Mouse (Mus musculus) ovary, postnatal 14 days (tissue): ENCODE results near the gene Mapk7.

Experiments used
- DNase-seq: peaks from one replicate; pipeline ENCODE4 v3.0.0; 2022; ENCODE audit warnings: low spot score

Mapk7 gene

DNA sequence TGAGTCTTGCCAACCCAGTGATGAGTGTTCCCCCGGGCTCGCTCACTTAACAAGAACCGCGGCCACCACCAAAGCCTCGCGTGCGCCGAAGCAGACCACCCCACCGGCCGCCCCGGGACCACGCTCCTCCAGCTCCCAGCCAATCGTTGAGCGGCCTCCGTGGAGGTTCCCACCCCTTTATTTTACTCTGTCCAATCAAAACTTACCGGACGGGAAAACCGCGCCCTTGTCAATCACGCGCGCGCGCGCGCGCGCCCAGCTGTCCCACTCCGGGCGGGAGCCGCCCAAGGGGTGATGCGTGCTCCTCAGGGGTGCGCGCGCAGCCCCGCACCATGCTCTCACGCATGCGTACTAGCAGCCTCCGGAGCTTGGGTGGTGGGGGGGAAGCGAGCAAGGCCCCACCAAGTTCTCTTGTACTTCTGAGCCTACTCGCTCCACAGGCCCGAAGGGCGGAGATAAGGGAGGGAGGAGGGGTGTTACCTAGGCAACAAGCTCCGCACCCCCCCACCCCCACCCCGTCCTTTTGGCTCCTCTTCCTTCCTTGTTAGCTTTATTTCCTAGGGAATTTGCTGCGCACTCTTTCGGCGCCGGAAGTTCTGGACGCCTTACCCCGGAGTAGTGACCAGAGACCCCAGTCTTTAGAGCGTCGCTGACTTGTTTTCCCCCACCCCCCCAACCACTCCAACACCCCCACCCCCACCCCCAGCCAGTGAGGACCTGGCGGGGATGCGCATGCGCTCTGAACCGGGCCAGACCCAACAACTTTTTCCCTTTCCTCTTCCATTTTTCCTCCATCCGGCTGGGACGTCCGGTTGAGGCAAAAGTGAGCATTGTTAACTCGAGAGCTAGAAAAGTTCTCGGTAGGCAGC, at the start of gene Mapk7:
Gene Mapk7, minus strand, starts transcription at position 278 of the 869 bp plus-strand sequence.
- peak; percentile 92 for DNase-seq

DNA sequence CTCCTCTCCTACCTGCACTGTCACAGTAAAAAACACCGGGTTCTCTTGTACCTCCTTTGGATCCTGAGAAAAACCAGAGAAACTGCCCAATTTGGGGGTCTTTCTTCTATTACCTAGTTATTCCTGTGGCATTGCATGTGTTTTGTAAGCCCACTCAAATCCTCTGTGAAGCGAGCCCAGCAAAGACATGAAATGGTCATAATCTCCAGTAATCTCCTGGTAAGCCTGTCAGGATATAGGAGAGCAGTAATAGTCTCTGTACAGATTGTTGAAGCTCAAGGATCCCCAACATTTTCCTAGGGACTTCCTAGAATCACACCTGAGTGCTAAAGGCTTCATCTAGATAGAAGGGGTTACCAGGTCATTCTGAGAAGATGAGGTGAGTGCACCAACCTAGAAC, 46.9 kb upstream of the Mapk7 start:
- DNase-seq: no peak

DNA sequence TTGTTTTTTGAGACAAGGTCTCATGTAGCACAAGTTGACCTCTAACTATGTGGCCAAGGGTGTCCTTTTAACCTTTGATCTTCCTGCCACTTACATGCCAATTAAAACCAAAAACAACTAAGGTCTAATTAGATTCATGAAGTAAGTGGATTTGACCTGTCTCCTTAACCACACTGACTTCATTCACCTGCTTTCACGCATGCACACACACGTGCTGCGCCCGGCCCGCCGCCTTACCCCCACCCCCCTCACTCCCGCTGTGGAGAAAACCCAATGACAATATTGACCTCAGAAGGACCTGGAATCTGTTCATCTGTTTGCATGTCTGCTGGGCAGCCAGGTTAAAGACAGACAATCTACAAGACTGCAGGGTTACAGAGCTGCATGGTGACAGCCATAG, 46.4 kb upstream of the Mapk7 start:
- DNase-seq: no peak

DNA sequence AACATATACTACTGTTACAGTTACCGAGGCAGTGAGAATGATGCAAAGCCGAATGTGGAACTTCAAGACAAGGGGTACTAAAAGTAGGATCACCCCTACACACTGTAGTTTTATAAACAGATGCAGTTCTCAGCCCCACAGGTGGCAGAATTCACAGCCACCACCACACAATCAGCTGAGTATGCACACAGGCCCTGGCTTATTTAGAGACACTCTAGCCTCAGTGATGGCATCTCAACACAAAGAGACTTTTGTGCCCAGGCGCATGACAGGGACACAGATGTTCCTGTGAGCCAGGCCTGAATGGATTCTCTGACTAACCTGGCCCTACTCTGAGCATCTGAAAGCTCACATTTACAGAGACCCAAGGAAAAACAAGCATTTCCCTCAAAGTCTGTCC, 43.2 kb upstream of the Mapk7 start:
- no peak for DNase-seq

DNA sequence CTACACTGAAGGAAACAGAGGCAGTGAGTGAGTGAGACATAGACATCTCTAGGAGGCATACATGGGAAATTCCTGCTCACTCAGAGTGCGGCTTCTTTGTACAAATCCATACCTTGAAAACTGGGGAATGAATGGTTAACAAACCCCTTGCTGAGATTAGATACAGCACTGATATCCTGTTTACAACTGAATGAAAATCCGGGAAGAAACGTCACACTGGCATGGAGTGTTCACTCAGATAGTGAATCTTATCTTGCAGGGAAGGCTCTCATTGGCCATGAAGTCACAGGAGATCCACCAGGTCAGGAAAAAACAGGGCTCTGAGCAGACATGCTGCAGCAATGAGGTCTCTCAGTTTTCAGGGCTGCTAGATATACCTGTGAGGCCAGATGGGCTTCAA, 42.7 kb upstream of the Mapk7 start:
- DNase-seq: no peak

DNA sequence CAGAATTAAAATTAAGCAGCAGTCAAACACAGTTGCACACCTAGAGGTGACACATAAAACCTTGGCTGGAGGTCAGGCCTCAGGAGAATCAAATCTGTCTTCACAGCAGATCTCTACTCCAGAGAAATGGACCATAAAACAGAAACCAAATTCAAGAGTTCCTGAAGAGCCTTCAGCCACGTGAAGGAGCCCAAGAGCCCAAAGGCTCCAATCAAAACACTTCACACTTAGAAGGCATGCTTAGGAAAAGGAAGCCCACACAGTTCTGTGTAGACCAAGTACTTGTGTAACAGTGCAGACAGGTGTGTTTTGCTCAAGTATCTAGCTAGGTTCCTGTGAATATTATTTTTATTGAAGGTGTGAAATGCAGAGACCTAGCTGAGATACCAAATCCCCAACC, 41.3 kb upstream of the Mapk7 start:
- DNase-seq: no peak

DNA sequence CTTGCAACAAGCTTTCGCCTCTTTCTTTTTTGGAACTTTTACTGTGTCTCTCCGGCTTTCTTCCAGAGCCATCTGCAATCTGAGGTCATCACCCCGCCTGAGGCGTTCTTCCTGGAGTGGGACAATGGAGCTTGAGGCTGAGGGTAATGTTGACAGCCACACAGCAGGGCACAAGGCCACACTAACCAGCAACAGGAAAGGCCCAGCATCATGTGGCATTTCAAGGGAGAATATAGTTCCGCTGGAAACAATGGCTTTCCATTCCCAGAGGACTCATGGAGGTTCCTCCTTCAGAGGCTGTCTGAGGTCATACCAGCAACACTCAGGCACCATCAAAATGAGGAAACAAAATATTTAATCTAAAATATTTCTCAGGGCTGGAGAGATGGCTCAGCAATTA, 39.4 kb upstream of the Mapk7 start:
- DNase-seq: no peak

DNA sequence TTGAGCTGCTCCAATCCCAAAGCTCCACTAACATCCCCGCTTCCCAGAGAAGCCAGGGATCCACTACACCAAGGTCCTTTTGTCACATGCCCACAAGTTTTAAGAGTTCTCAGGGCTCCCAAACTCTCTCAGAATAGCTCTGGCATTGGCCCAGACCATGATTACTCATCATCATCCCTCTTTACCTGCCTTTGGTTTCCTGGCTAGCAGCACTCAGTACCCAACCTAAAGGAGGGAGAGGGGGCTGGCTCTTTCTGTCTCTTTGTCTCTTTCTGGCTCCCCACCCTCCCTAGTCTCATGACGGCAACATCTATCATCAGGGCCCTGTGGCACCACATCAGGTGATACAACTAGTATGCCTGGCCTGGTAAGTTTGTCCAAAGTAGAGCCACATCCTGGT, 38.6 kb upstream of the Mapk7 start:
- DNase-seq: no peak

DNA sequence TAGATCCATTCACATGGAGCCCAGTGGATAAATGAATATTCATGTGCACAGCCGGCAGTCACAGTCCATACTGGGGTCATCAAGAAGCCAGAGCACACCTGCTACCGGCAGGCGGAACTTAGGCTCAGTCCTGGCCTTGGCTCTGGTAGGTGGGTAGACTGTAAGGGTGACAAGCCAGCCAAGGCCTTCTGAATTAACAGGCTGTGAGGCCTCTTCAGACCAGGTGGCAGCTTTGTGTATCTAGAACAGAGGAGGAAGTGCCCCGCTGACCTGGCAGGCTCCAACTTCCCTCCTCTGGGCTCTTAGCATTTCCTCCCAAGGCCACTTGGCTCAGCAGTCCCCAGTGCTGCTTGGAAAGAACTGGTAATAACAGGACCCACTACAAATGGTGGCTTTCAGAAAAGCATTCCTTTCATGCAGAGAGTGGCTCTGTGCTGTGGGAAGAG, 35.1 kb upstream of the Mapk7 start:
- no peak for DNase-seq

DNA sequence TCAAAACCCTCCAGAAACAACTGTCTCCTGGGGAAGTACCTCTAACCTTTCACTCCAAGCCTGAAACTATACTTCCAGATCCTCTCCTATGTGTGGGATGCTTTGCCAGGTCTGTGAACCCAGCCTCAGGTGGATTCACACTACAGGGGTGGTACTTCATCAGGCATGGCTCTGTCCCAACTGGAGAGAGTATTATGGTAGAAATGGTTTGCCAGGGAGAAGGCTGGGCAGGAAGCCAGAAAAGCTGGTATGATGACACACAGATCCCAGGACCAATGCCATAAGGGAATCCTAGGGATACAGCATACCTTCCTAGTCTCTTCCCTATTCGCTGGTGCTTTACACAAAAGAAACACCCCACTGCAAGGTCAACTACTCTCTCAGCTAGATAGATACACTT, 32.7 kb upstream of the Mapk7 start:
- no peak for DNase-seq

DNA sequence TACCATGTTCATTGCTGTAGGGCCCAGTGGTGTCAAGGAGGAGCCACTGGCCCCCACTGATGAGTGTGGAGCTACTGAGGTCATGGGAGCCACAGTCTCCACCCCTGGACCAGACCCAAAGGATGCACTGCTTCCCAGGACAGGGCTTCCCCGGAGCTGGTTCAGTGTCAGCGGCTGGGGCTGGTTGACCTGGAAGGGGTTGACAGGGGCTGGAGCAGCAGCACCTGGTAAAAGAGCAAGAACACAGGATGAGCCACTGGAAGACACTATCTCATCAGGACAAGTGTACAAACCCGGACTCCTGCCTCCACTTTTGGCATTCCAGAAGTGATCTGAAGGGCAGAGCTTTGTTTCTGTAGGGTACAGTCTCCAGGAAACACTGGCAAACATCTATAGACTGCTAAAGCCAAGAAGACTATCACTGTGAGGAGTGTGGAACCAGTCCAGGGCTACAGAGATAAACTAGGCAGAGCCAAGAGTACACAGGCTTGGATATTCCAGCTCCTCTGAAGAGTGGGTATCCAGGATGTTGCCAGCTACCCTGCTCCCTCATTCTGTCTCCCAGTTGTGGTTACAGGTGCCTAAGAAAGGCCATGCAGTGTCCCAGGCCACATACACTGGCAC, 25.4 kb upstream of the Mapk7 start:
- DNase-seq: no peak

DNA sequence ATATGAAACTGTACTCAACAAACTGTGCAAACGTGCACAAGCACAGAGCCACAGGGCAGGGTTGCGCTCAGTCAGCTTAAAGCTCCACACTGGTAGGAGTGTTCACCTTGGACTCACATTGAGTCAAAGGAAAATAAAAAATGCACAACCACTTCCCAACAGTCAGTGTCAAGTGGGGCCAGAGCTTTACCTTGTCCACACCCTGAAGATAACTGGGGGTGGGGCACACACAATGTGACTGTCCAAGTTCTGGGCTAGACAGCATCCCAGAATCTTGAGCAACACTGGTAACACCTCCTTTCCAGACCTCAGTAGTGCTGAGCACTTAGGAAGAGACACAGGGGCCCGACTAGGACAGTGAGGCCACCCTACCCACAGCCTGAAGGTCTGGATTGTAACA, 24.7 kb upstream of the Mapk7 start:
- no peak for DNase-seq

DNA sequence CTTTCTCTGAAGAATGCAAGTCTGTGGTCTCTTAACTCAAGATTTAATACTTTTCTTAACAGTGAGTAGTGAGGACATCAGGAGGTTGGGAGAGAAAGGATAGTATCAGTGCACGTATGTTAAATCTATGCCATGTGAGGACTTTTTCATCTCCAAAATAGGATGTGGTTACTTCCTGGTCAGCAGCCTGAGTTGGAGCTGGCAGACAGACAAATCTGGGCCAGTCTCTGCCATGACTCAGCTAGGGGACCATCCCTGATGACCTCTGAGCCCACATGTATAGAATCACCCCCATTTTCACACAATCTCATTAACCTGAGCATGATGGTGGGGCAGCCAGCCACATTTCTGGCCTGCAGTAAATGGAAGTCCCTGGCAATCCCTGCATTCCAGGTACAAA, 23.8 kb upstream of the Mapk7 start:
- no peak for DNase-seq

DNA sequence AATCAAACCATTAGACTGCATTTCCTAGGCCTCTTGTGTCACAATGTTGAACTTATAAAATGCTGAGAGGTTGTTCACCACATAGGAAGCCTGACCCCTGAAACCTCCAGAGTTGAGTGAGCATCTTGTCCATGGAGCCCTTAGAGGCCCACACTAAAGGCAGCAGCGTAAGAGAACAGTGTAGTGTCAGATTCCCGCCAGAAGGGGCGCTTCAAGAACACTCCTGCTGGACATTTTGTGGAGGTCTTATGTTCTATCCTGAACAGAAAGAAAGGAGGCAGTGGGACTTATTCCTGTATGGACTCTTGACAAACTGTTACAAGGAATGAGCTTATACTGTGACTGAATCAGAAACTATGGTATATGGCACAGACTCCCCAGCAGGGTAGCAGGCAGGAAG, 20.7 kb upstream of the Mapk7 start:
- peak; percentile 33 for DNase-seq

DNA sequence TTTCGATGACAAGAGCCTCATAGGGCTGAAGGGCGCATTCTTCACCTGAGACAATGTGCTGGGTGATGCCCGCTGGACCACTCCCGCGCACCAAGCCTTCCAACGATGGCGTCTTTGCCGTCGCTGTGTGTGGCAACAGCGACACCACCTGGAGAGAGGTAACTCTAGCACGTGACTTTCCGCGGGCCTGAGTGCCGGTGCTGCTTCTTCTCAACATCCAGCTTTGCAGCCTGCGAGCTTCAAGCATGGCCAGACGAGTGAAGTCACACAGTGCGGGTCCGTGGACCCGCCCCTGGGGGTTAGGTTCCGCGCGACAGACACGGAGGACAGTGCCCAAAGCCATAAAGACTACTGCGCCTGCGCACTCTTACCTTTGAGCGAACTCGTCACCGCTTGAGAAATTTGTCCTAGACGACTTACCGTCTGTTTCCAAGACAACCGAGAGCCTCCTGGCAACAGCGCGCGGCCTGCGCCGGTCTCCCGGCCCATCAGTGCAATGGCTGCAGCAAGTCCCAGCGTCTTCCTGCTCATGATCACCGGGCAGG, 10.6 kb upstream of the Mapk7 start, which contains the start of gene B9d1:
Gene B9d1, plus strand, starts transcription at position 432 of the 545 bp plus-strand sequence.
- DNase-seq: peak; percentile 97

DNA sequence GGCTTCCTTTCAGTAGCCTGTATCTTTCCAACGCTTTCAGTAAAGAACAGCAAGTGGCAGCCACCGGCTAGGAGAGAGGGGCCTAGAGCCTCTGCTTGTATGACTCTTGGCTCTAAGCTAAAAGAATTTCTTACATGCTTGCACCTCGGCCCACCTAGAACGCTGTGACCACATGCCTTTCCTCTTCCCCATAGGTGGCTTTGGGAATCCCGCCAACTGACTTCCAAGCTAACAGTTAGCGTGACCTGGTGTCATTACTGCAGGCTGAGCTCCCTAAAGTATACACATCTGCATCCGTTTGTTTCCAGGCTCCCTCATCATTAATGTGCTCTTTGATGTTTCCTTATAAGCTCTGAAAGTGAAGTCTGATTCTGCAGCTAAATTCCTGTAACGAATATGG, 9.7 kb upstream of the Mapk7 start:
- DNase-seq: no peak

DNA sequence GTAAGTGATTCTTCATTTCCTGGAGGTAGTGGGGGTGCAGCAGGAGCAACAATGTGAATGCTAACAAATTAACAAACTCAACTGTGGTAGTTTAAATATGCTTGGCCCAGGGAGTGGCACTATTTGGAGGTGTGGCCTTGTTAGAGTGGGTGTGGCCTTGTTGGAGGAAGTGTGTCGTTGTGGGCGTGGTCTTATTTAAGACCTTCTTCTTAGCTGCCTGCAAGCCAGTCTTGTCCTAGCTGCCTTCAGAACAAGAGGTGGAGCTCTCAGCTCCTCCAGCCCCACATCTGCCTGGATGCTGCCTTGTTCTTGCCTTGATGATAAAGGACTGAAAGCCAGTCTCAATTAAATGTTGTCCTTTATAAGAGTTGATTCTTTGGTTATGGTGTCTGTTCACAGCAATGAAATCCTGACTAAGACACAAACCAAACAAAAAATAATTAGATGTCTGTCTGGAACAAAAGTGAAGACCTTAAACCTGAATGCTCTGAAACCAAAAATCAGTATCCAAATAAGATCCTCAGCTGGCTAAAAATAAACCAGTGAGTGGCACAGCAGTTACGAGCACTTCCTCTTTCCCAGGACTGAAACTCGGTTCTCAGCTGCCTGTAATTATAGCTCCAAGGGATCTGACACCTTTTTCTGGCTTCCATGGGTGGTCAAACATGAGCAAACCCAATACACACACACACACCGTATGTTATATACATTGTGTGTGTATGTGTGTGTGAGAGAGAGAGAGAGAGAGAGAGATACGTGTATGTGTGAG, 4.7 kb upstream of the Mapk7 start:
- no peak for DNase-seq

DNA sequence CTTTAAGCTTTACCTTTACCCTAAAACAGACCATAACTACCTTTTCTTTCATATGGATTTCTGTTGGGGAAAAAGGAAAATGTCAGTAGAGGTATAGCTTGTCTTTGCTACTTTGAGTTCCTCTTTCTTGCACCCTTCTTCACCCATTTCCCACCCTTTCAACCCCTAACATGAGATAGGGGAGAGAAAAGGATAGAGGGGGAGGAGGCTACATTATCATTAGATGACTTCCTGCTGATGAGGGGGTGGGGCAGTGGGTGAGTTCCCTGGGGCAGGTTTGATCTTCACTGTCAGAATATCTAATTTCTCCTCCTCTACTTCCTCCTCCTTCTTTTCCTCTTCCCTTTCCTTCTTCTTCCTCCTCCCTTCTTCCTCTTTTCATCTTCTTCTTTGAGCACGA, 3.3 kb upstream of the Mapk7 start:
- DNase-seq: no peak

DNA sequence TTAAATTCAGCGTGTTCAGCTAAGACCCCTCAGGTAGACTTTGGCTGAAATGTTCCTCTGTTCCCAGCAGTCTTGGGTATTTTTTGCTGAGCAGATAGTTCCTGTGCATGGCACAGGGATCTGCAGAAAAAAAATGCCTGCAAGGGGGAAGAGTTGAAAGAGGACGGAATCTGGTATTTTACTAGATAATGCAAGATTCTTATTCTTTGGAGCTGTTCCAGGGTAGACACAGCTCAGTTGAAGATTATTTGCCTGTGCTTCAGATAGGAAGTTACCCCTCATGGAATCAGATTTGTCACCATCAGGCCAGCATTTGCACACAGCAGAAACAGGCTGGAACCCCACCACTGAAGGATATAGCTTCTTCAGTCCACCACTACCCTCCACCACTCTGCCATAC, 1.3 kb upstream of the Mapk7 start:
- DNase-seq: no peak

DNA sequence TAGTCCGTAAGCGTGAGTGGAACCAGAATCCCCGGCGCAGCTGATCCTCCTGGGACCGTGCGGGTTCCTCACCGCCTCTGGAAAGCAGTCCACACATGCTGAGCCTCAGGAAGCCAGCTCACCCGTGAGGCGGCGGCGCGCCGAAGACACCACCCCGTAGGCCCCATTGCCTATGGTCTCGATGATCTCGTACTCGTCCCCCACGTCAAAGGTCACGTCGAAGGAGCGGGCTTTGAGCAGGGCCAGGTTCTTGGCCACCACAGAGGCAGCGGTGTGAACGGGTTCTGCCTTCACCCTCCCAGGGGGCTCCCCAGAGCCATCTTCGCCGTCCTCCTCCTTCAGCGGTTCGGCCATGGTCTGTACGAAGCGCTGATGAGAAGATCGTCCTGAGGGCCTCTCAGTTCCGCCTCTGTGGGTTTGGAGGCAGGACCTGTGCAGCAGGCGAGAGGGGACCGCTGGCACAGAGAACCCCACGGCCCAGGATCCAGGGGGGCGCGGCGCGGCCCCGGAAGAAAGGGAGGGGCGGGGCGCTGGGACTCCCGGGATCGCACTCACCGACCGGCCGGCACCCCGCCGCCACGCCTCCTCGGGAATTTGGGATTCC, 579 bp downstream of the Mapk7 start:
- no peak for DNase-seq

DNA sequence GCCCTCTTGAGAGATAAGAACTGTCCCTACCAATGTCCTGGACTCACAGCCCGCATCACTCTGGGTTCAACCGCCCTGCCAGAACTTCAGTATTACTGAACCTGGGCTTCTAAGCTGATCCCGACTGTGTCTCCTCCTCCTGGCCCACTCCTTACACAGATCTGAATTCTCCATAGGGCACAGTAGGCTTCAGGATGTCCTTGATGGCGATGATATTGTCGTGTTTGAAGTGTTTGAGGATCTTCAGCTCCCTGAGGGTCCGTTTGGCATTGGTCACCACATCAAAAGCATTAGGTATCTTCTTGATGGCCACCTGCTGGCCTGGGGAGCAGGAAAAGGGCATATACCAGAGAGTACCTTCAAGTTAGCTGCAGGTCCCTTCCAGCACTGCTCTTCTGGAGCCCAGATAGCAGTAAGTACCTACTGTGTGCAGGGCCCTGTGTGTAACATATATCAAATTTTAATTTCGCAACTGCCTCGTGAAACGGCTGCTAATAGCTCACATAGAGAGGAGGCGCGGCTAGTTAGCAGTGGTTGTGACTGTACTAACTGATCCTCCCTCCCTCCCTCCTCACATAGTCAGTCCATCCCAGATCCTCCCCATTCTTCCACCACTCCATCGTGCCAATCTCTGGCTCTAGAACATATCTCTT, 1.3 kb downstream of the Mapk7 start:
- DNase-seq: no peak
